Mouse (Mus musculus) liver, postnatal 0 days (tissue): ENCODE measurements around the gene Taf6. TPM values are rescaled to one million over a fixed set of nuclear protein-coding genes. Genes with fewer than 3 reads are reported as not detected.

Experiments used
- ATAC-seq: fragments of 200-750 bp; cut with Nextera tagmentation; 2 replicates; pipeline ENCODE4 v1.8.0; 2017; ENCODE audit warnings: mild to moderate bottlenecking, moderate library complexity
- DNase-seq: peaks from one replicate; pipeline ENCODE4 v3.0.0-alpha.2; 2016
- H3K27ac ChIP-seq: fragments of 300-500 bp; sonication (generic); 2 replicates; pipeline ENCODE4 v1.5.1; 2014; ENCODE audit warnings: antibody characterized with exemption, moderate library complexity, mild to moderate bottlenecking, low read depth
- H3K27me3 ChIP-seq: fragments of 300-500 bp; sonication (generic); 2 replicates; pipeline ENCODE4 v1.6.1; 2014; ENCODE audit warnings: low read length, control low read depth, mixed read lengths; ENCODE audit not compliant: insufficient read depth
- H3K36me3 ChIP-seq: fragments of 300-500 bp; sonication (generic); replicated peaks from 2 replicates; pipeline ENCODE4 v1.6.1; 2014; ENCODE audit warnings: mild to moderate bottlenecking, control low read depth, low read length, moderate library complexity, mixed read lengths; ENCODE audit not compliant: insufficient read depth
- H3K4me1 ChIP-seq: fragments of 300-500 bp; sonication (generic); 2 replicates; pipeline ENCODE4 v1.6.1; 2014; ENCODE audit warnings: antibody characterized with exemption, mild to moderate bottlenecking, control low read depth; ENCODE audit not compliant: insufficient read depth
- H3K4me2 ChIP-seq: fragments of 300-500 bp; sonication (generic); 2 replicates; pipeline ENCODE4 v1.6.1; 2014; ENCODE audit warnings: low read depth, mild to moderate bottlenecking, low read length, moderate library complexity, mixed read lengths
- H3K4me3 ChIP-seq: fragments of 300-500 bp; sonication (generic); 2 replicates; pipeline ENCODE4 v1.5.1; 2014; ENCODE audit warnings: low read depth, low read length
- H3K9ac ChIP-seq: fragments of 300-500 bp; sonication (generic); replicated peaks from 2 replicates; pipeline ENCODE4 v1.6.1; 2014; ENCODE audit warnings: mild to moderate bottlenecking, moderate library complexity
- H3K9me3 ChIP-seq: fragments of 300-500 bp; sonication (generic); 2 replicates; pipeline ENCODE4 v1.6.1; 2016; ENCODE audit warnings: mild to moderate bottlenecking, control low read depth, low read length, mixed read lengths
- CTCF ChIP-seq: sonication (generic); IDR thresholded peaks from 2 replicates; pipeline ENCODE4 v1.5.1; 2016; ENCODE audit warnings: antibody characterized with exemption, low read depth
- EP300 ChIP-seq: IDR thresholded peaks from 2 replicates; pipeline ENCODE4 v1.6.1; 2016; ENCODE audit warnings: antibody characterized with exemption, low read depth, mild to moderate bottlenecking
- WGBS: fragments of 180-500 bp; shearing (Covaris S2); extraction: QIAGEN DNeasy Blood & Tissue Kit; methylation state at CpG from one replicate; pipeline ENCODE4 v1.1.7; 2014; ENCODE audit not compliant: insufficient replicate concordance; 5-methylcytosine and 5-hydroxymethylcytosine counted together
- polyA plus RNA-seq: library from polyadenylated mRNA; unstranded; fragments of >200 nt; fragmentation: Nextera tagmentation; extraction: Ambion mirVana; gene quantifications from 2 replicates; pipeline ENCODE4 v1.2.1, GENCODE M21; 2015

Taf6 gene
- polyA plus RNA-seq, 1 experiment from 2014 or later, result 20.6 TPM

- 0 out of 2 replicates have a peak overlapping the region, but pooled peaks have one; percentile 12 for H3K27ac ChIP-seq
- ATAC-seq, result no peak
These were observed 24.2 kb downstream of the Taf6 start for GRCm38 (mm10) chr5:138163046-138163445.

DNA sequence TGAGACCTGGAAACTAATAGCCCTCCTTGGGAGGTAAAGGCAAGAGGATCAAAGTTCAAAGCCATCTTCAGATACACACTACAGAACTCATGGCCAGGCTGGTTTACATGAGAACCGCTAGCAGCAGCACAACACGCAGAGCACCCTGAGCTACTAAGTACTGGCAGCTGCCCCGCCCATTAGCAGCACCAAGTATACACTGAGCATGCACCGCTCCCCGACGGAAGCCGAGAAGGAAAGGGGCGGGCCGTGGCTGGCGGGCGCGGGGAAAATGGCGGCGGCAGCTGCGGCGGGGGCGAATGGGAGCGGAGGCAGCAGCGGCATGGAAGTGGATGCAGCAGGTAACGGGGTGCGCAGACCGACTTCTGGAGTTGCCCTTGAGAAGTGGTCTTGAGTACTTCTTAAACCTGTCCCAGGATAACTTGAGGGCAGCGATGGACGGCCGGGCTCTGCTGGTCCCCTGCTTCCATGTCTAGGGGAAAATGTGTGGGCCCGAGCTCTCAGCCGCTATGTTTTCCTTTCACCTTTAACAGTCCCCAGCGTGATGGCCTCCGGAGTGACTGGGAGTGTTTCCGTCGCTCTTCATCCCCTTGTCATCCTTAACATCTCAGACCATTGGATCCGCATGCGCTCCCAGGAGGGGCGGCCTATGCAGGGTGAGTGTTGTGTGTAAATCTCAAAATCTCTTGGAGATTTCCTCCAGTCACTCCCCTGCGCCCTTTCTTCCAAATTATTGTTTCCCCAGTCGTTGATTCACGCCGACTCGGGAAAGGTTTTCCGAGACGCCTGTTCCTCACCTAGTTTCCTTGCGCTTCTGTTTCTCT is 26.2 kb downstream of the Taf6 start, which contains the start of gene Cops6:
Cops6 (plus strand) TSS at position 230 of the 824 bp plus-strand sequence.
- Histone ChIP-seq H3K27ac (peak within 1 kb of the TSS; percentile 72), H3K27me3 (no peaks in the 10 kb centered on the region), H3K9ac (peak within 1 kb of the TSS; percentile 77), H3K4me3 (peak within 1 kb of the TSS; percentile 74), H3K36me3 (peaks cover 38% of the 10 kb centered on the region), H3K9me3 (no peaks in the 10 kb centered on the region), H3K4me1 (peaks cover 22% of the 10 kb centered on the region), H3K4me2 (peak within 1 kb of the TSS; percentile 71)
- peak; percentile 94 for ATAC-seq
- WGBS, result under 1% methylated on average over 41 of the region's 42 CpGs
- no peak for TF ChIP-seq CTCF
- peak; percentile 36; the same call in 1 of the 2 replicates for TF ChIP-seq EP300
- peak; percentile 96 for DNase-seq

More at GRCm38 (mm10) chr5:138163046-138163445, 24.2 kb downstream of the Taf6 start:
- Histone ChIP-seq H3K36me3 (peaks cover 58% of the 10 kb centered on the region), H3K4me3 (no peak overlapping the region), H3K4me1 (peaks cover 22% of the 10 kb centered on the region), H3K9ac (no peak overlapping the region), H3K9me3 (no peaks in the 10 kb centered on the region), H3K27me3 (no peaks in the 10 kb centered on the region), H3K4me2 (no peak overlapping the region)
- 60% methylated on average over 6 of the region's 6 CpGs for WGBS
- DNase-seq, result no peak
- TF ChIP-seq EP300 (no peak), CTCF (no peak)

- peaks cover 22% of the 10 kb centered on the region for H3K4me1 ChIP-seq
- H3K4me2 ChIP-seq, result peak overlapping the region; percentile 71
- H3K9ac ChIP-seq, result peak overlapping the region; percentile 77; the same call in 1 of the 2 replicates
- no peaks in the 10 kb centered on the region for H3K9me3 ChIP-seq
- no peaks in the 10 kb centered on the region for H3K27me3 ChIP-seq
- DNase-seq, result no peak
- H3K4me3 ChIP-seq, result peak overlapping the region; percentile 74
- ATAC-seq, result no peak
- TF ChIP-seq CTCF, result no peak
- no peak for TF ChIP-seq EP300
- 60% methylated on average over 7 of the region's 7 CpGs for WGBS
- peak overlapping the region; percentile 13; the same call in 1 of the 2 replicates for H3K27ac ChIP-seq
- peaks cover 31% of the 10 kb centered on the region for H3K36me3 ChIP-seq
These were observed 27.0 kb downstream of the Taf6 start for GRCm38 (mm10) chr5:138160224-138160762.

DNA sequence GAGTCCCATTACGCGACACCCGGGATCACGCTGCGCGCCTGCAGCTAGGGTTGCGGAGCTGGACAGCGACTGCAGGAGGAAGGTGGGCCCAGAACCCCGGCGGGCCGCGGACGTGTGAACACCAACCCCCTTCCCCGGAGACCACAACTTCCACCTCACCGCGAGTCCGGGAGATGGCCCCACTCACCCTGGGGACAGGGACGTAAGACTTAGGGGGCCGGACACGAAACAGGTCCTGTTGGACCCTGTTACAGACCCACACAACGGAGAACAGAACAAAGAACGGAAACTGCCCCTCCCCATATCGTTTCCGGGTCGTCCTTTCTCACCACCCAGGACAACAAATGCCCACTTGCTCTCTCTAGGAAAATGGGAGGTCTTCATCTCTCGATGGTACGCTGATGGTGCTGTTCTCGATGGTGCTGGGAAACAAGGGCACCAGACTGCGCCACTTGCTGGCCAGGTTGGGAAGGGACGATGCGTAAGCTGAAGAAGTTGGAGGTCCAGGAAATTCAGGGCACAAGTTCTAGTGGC is 31.7 kb downstream of the Taf6 start, which contains the start of gene Zfp113:
Zfp113 (minus strand) TSS at position 302 of the 534 bp plus-strand sequence.
- H3K4me2 ChIP-seq, result peak within 1 kb of the TSS; percentile 81
- H3K9ac ChIP-seq, result peak within 1 kb of the TSS; percentile 90
- H3K27me3 ChIP-seq, result no peaks in the 10 kb centered on the region
- peak; percentile 98 for TF ChIP-seq CTCF
- peak; percentile 65 for TF ChIP-seq EP300
- H3K4me3 ChIP-seq, result peak within 1 kb of the TSS; percentile 82
- H3K36me3 ChIP-seq, result peaks cover 17% of the 10 kb centered on the region
- DNase-seq (peak; percentile 87), ATAC-seq (peak; percentile 95)
- peak within 1 kb of the TSS; percentile 94 for H3K27ac ChIP-seq
- WGBS, result under 1% methylated on average over 31 of the region's 31 CpGs
- H3K4me1 ChIP-seq, result peaks cover 8% of the 10 kb centered on the region; the same call in 1 of the 2 replicates
- H3K9me3 ChIP-seq, result no peaks in the 10 kb centered on the region

- H3K4me3 ChIP-seq, result peak overlapping the region; percentile 82
- TF ChIP-seq EP300 (peak; percentile 44; the same call in 1 of the 2 replicates), CTCF (no peak)
- peak overlapping the region; percentile 94 for H3K27ac ChIP-seq
- peak overlapping the region; percentile 90; the same call in 1 of the 2 replicates for H3K9ac ChIP-seq
- H3K4me2 ChIP-seq, result peak overlapping the region; percentile 81
- no peaks in the 10 kb centered on the region for H3K9me3 ChIP-seq
- WGBS, result 38% methylated on average over 3 of the region's 3 CpGs
- peak; percentile 60 for ATAC-seq
- 0 out of 2 replicates have a peak, but pooled peaks cover 5% of the 10 kb centered on the region for H3K4me1 ChIP-seq
- no peak for DNase-seq
- no peaks in the 10 kb centered on the region for H3K27me3 ChIP-seq
- peaks cover 20% of the 10 kb centered on the region for H3K36me3 ChIP-seq
These were observed 32.9 kb downstream of the Taf6 start for GRCm38 (mm10) chr5:138154390-138154789.

GRCm38 (mm10) chr5:138138585-138138984 is 48.7 kb downstream of the Taf6 start:
- Histone ChIP-seq H3K9me3 (no peaks in the 10 kb centered on the region), H3K27ac (no peak overlapping the region), H3K4me2 (no peak overlapping the region), H3K4me1 (peaks cover 4% of the 10 kb centered on the region; the same call in 1 of the 2 replicates), H3K27me3 (no peaks in the 10 kb centered on the region), H3K9ac (no peak overlapping the region), H3K4me3 (no peak overlapping the region), H3K36me3 (peaks cover 10% of the 10 kb centered on the region)
- ATAC-seq, result no peak
- TF ChIP-seq EP300 (no peak), CTCF (no peak)
- 31% methylated on average over 4 of the region's 4 CpGs for WGBS
- DNase-seq, result peak; percentile 19
